Mouse (Mus musculus) MEL (cell line): ENCODE measurements at regions not wholly inside any gene's neighbourhood (a gene's known extent, or its start where the extent isn't known, plus 50 kb on each side); places are given as distances from the start of the nearest gene placed in this dataset.

ENCODE experiments used
- DNase-seq: peaks from one replicate; pipeline ENCODE4 v3.0.0; 2011; ENCODE audit warnings: low read depth, low spot score
- H3K27ac ChIP-seq: 2 replicates; pipeline ENCODE4 v1.5.1; 2012; ENCODE audit warnings: low read depth, mild to moderate bottlenecking, control low read depth, low read length, moderate library complexity; ENCODE audit not compliant: control insufficient read depth
- H3K27me3 ChIP-seq, 2 experiments: fragments of 150-350 bp in 1 of 2; sonication (generic) in 1 of 2; 2 replicates each; pipeline ENCODE4 v1.6.1; 2012; ENCODE audit warnings: low read length in 2 of 2, mild to moderate bottlenecking in 2 of 2, improper control_type of control experiment in 1 of 2, moderate library complexity in 1 of 2; ENCODE audit not compliant: insufficient read depth in 2 of 2, control insufficient read depth in 1 of 2
- H3K36me3 ChIP-seq, 2 experiments: 2 replicates each; pipeline ENCODE4 v1.6.1; 2012 to 2014; ENCODE audit warnings: low read length in 2 of 2, improper control_type of control experiment in 1 of 2, inconsistent platforms in 1 of 2, mild to moderate bottlenecking in 1 of 2; ENCODE audit not compliant: insufficient read depth in 2 of 2, control insufficient read depth in 1 of 2
- H3K4me1 ChIP-seq, 2 experiments: fragments of 150-350 bp in 1 of 2; sonication (generic) in 1 of 2; 2 replicates each; pipeline ENCODE4 v1.6.1; 2012; ENCODE audit warnings: low read length in 2 of 2, improper control_type of control experiment in 1 of 2, mild to moderate bottlenecking in 1 of 2; ENCODE audit not compliant: insufficient read depth in 2 of 2, control insufficient read depth in 1 of 2
- H3K4me3 ChIP-seq, 2 experiments: fragments of 150-350 bp in 1 of 2; sonication (generic) in 1 of 2; 2 replicates each; pipeline ENCODE4 v1.5.1; 2012; ENCODE audit warnings: low read depth in 2 of 2, low read length in 2 of 2, mild to moderate bottlenecking in 2 of 2, moderate library complexity in 2 of 2, control low read depth in 1 of 2, improper control_type of control experiment in 1 of 2; ENCODE audit not compliant: control insufficient read depth in 1 of 2, insufficient read depth in 1 of 2
- H3K79me2 ChIP-seq: 2 replicates; pipeline ENCODE4 v1.6.1; 2012; ENCODE audit warnings: mild to moderate bottlenecking, low read length, moderate library complexity; ENCODE audit not compliant: control insufficient read depth, poor library complexity, insufficient read depth
- H3K9ac ChIP-seq: 2 replicates; pipeline ENCODE4 v1.6.1; 2012; ENCODE audit warnings: low read depth, mild to moderate bottlenecking, control low read depth, low read length, moderate library complexity; ENCODE audit not compliant: control insufficient read depth, poor library complexity, severe bottlenecking
- H3K9me3 ChIP-seq: fragments of 150-350 bp; sonication (generic); replicated peaks from 2 replicates; pipeline ENCODE4 v1.6.1; 2012; ENCODE audit warnings: mild to moderate bottlenecking, low read length, improper control_type of control experiment, moderate library complexity; ENCODE audit not compliant: insufficient read depth
- BHLHE40 ChIP-seq: IDR thresholded peaks from 2 replicates; pipeline ENCODE4 v1.6.1; 2012; ENCODE audit warnings: low read depth, mild to moderate bottlenecking, inconsistent platforms, low read length, improper control_type of control experiment, borderline replicate concordance
- E2F4 ChIP-seq: IDR thresholded peaks from 2 replicates; pipeline ENCODE4 v1.6.1; 2011; ENCODE audit warnings: low read depth, low read length, improper control_type of control experiment, borderline replicate concordance
- ELF1 ChIP-seq: IDR thresholded peaks from 2 replicates; pipeline ENCODE4 v1.6.1; 2014; ENCODE audit warnings: low read depth, mild to moderate bottlenecking, inconsistent platforms, low read length, improper control_type of control experiment, moderate library complexity
- EP300 ChIP-seq, 2 experiments: IDR thresholded peaks; 2 replicates each; pipeline ENCODE4 v1.6.1; 2011; ENCODE audit warnings: improper control_type of control experiment in 2 of 2, low read length in 2 of 2, low read depth in 1 of 2, mild to moderate bottlenecking in 1 of 2
- GATA1 ChIP-seq: IDR thresholded peaks from 2 replicates; pipeline ENCODE4 v1.6.1; 2011; ENCODE audit warnings: low read depth, low read length, improper control_type of control experiment
- HCFC1 ChIP-seq: IDR thresholded peaks from 2 replicates; pipeline ENCODE4 v1.6.1; 2012; ENCODE audit warnings: low read depth, mild to moderate bottlenecking, inconsistent platforms, low read length, improper control_type of control experiment, moderate library complexity
- JUND ChIP-seq: IDR thresholded peaks from 2 replicates; pipeline ENCODE4 v1.6.1; 2011; ENCODE audit warnings: low read depth, mild to moderate bottlenecking, improper control_type of control experiment, low read length
- KAT2A ChIP-seq: conservative IDR thresholded peaks from 2 replicates; pipeline ENCODE4 v1.6.1; 2012; ENCODE audit warnings: low read depth, low read length, improper control_type of control experiment, inconsistent platforms
- MAFK ChIP-seq: IDR thresholded peaks from 2 replicates; pipeline ENCODE4 v1.6.1; 2011; ENCODE audit warnings: low read depth, mild to moderate bottlenecking, low read length, improper control_type of control experiment, borderline replicate concordance
- MAX ChIP-seq: IDR thresholded peaks from 2 replicates; pipeline ENCODE4 v1.6.1; 2011; ENCODE audit warnings: low read length, improper control_type of control experiment
- MAZ ChIP-seq: IDR thresholded peaks from 2 replicates; pipeline ENCODE4 v1.6.1; 2012; ENCODE audit warnings: low read depth, mild to moderate bottlenecking, inconsistent platforms, low read length, improper control_type of control experiment
- MEF2A ChIP-seq: IDR thresholded peaks from 2 replicates; pipeline ENCODE4 v1.6.1; 2014; ENCODE audit warnings: low read depth, mild to moderate bottlenecking, inconsistent platforms, low read length, improper control_type of control experiment; ENCODE audit not compliant: poor library complexity, insufficient replicate concordance, severe bottlenecking; ENCODE audit errors: extremely low read depth
- MXI1 ChIP-seq: IDR thresholded peaks from 2 replicates; pipeline ENCODE4 v1.6.1; 2011; ENCODE audit warnings: mild to moderate bottlenecking, low read depth, low read length, improper control_type of control experiment
- MYB ChIP-seq: IDR thresholded peaks from 2 replicates; pipeline ENCODE4 v1.6.1; 2011; ENCODE audit warnings: mild to moderate bottlenecking, low read depth, low read length, improper control_type of control experiment
- NRF1 ChIP-seq: IDR thresholded peaks from 2 replicates; pipeline ENCODE4 v1.6.1; 2014; ENCODE audit warnings: low read depth, mild to moderate bottlenecking, inconsistent platforms, low read length, improper control_type of control experiment, moderate library complexity; ENCODE audit not compliant: poor library complexity, insufficient read depth, severe bottlenecking
- POLR2A ChIP-seq, 2 experiments: IDR thresholded peaks; 2 replicates each; pipeline ENCODE4 v1.6.1; 2011 to 2012; ENCODE audit warnings: low read length in 2 of 2, mild to moderate bottlenecking in 2 of 2, control low read depth in 1 of 2, improper control_type of control experiment in 1 of 2, low read depth in 1 of 2, moderate library complexity in 1 of 2; ENCODE audit not compliant: control insufficient read depth in 1 of 2, insufficient read depth in 1 of 2, poor library complexity in 1 of 2
- POLR2AphosphoS2 ChIP-seq: IDR thresholded peaks from 2 replicates; pipeline ENCODE4 v1.6.1; 2011; ENCODE audit warnings: low read length, improper control_type of control experiment
- RAD21 ChIP-seq: IDR thresholded peaks from 2 replicates; pipeline ENCODE4 v1.6.1; 2011; ENCODE audit warnings: mild to moderate bottlenecking, low read depth, low read length, improper control_type of control experiment
- RCOR1 ChIP-seq: IDR thresholded peaks from 2 replicates; pipeline ENCODE4 v1.6.1; 2012; ENCODE audit warnings: low read depth, mild to moderate bottlenecking, inconsistent platforms, low read length, improper control_type of control experiment
- TCF12 ChIP-seq: IDR thresholded peaks from 2 replicates; pipeline ENCODE4 v1.6.1; 2014; ENCODE audit warnings: low read depth, mild to moderate bottlenecking, inconsistent platforms, low read length, improper control_type of control experiment, moderate library complexity
- UBTF ChIP-seq: IDR thresholded peaks from 2 replicates; pipeline ENCODE4 v1.6.1; 2012; ENCODE audit warnings: low read depth, mild to moderate bottlenecking, inconsistent platforms, low read length, improper control_type of control experiment, moderate library complexity, borderline replicate concordance; ENCODE audit not compliant: insufficient read depth
- USF2 ChIP-seq, 2 experiments: IDR thresholded peaks; 2 replicates each; pipeline ENCODE4 v1.6.1; 2011 to 2012; ENCODE audit warnings: improper control_type of control experiment in 2 of 2, low read length in 2 of 2, borderline replicate concordance in 1 of 2, inconsistent platforms in 1 of 2, low read depth in 1 of 2, mild to moderate bottlenecking in 1 of 2; ENCODE audit not compliant: insufficient read depth in 1 of 2
- ZKSCAN1 ChIP-seq: IDR thresholded peaks from 2 replicates; pipeline ENCODE4 v1.6.1; 2012; ENCODE audit warnings: low read depth, mild to moderate bottlenecking, inconsistent platforms, low read length, improper control_type of control experiment, moderate library complexity
- ZMIZ1 ChIP-seq: IDR thresholded peaks from 2 replicates; pipeline ENCODE4 v1.6.1; 2012; ENCODE audit warnings: low read depth, mild to moderate bottlenecking, inconsistent platforms, low read length, improper control_type of control experiment, moderate library complexity

- TF ChIP-seq BHLHE40 (no peak), MXI1 (no peak), ZKSCAN1 (no peak), UBTF (no peak), EP300 (IDR thresholded peaks at IDR 0.05; ENCODE audit: low read depth in 1 of 2, low read length in 2 of 2) (no peak), MAFK (no peak), ZMIZ1 (no peak), HCFC1 (no peak), MAZ (no peak), NRF1 (no peak), POLR2AphosphoS2 (no peak), E2F4 (no peak), POLR2A (IDR thresholded peaks at IDR 0.05; ENCODE audit: control insufficient read depth in 1 of 2, insufficient read depth in 1 of 2, low read depth in 1 of 2, low read length in 2 of 2, poor library complexity in 1 of 2) (no peak), RCOR1 (no peak), RAD21 (no peak), MEF2A (no peak), ELF1 (no peak), GATA1 (no peak)
- no peaks in the 10 kb centered on the region for H3K36me3 ChIP-seq
- DNase-seq: no peak
- no peak overlapping the region for H3K4me3 ChIP-seq
- H3K9me3 ChIP-seq: no peaks in the 10 kb centered on the region
- H3K4me1 ChIP-seq: no peaks in the 10 kb centered on the region
- H3K27ac ChIP-seq: no peak overlapping the region
- no peaks in the 10 kb centered on the region for H3K79me2 ChIP-seq
- H3K9ac ChIP-seq: no peak overlapping the region
- H3K27me3 ChIP-seq: no peaks in the 10 kb centered on the region
Measured at GRCm38 (mm10) chr5:133935451-133935850, 164.1 kb upstream of the Castor2 start.

- Histone ChIP-seq H3K4me1 (no peaks in the 10 kb centered on the region), H3K79me2 (no peaks in the 10 kb centered on the region), H3K9me3 (no peaks in the 10 kb centered on the region), H3K27ac (no peak overlapping the region), H3K36me3 (no peaks in the 10 kb centered on the region), H3K9ac (no peak overlapping the region), H3K27me3 (no peaks in the 10 kb centered on the region), H3K4me3 (no peak overlapping the region)
- DNase-seq: no peak
- TF ChIP-seq MAFK (no peak), HCFC1 (no peak), JUND (no peak), MAX (no peak), KAT2A (no peak), TCF12 (no peak), USF2 (IDR thresholded peaks at IDR 0.05; ENCODE audit: borderline replicate concordance in 1 of 2, insufficient read depth in 1 of 2, low read depth in 1 of 2, low read length in 2 of 2) (no peak), UBTF (no peak), MYB (no peak), ELF1 (no peak)
Measured at GRCm38 (mm10) chr5:133935006-133935405, 164.5 kb upstream of the Castor2 start.
